Mouse (Mus musculus): ENCODE results near the gene Aph1c. TPM values are rescaled to one million over a fixed set of nuclear protein-coding genes. Genes with fewer than 3 reads are reported as not detected.

Gene Aph1c
- polyA plus RNA-seq, 1 experiment: 2.7 TPM

DNA sequence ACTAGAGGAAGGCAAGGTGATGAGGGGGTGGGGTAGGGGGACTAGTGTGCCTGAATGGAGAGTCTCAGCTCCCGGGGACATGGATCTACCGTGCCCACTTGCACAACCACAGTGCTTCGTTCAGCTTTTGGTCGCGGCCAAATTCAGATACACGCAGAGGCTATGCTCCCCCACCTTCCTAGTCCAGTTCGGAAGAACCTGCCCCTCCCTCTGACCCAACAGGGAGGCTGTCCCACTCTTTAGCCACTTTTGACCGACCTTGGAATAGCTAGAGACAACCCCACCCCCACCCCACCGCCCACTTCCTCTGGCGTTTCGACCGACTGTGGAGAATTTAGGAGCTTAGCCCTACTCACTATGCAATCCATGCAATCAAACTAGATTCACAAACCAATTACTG lies 32.6 kb downstream of the Aph1c start:
- H3K27me3 ChIP-seq (ENCODE audit: control insufficient read depth, insufficient read depth, insufficient read length): no peaks in the 10 kb centered on the region
- no peak overlapping the region for H3K4me2 ChIP-seq (ENCODE audit: low read depth)
- no peak overlapping the region for H3ac ChIP-seq (ENCODE audit: control insufficient read depth, insufficient read length)
- H3K79me2 ChIP-seq (ENCODE audit: control insufficient read depth, insufficient read depth): no peaks in the 10 kb centered on the region
- no peak overlapping the region for H3K4me3 ChIP-seq
- H3K36me3 ChIP-seq (ENCODE audit: control insufficient read depth, insufficient read depth): no peaks in the 10 kb centered on the region
- TF ChIP-seq E2F4 (IDR thresholded peaks at IDR 0.05; ENCODE audit: insufficient read depth): no peak
- TF ChIP-seq TCF3 (IDR thresholded peaks at IDR 0.05; ENCODE audit: insufficient read length, low read depth): no peak
- no peak for TF ChIP-seq CEBPB (IDR thresholded peaks at IDR 0.05; ENCODE audit: insufficient read depth, poor library complexity, severe bottlenecking)
- no peak for TF ChIP-seq SRF (IDR thresholded peaks at IDR 0.05; ENCODE audit: control insufficient read depth, insufficient read length, low read depth)
- no peak for TF ChIP-seq REST (IDR thresholded peaks at IDR 0.05; ENCODE audit: insufficient read depth, insufficient read length)
- TF ChIP-seq MYOD1 (IDR thresholded peaks at IDR 0.05; ENCODE audit: control insufficient read depth in 1 of 3, insufficient read length in 2 of 3, low read depth in 2 of 3): no peak
- no peak for TF ChIP-seq POLR2AphosphoS2 (IDR thresholded peaks at IDR 0.05; ENCODE audit: insufficient read length, low read depth)
- no peak for TF ChIP-seq USF1 (IDR thresholded peaks at IDR 0.05; ENCODE audit: low read depth)
- no peak for TF ChIP-seq TCF12 (IDR thresholded peaks at IDR 0.05; ENCODE audit: insufficient read depth, poor library complexity, severe bottlenecking)
- no peak for TF ChIP-seq POLR2A (IDR thresholded peaks at IDR 0.05; ENCODE audit: insufficient read length, low read depth)

DNA sequence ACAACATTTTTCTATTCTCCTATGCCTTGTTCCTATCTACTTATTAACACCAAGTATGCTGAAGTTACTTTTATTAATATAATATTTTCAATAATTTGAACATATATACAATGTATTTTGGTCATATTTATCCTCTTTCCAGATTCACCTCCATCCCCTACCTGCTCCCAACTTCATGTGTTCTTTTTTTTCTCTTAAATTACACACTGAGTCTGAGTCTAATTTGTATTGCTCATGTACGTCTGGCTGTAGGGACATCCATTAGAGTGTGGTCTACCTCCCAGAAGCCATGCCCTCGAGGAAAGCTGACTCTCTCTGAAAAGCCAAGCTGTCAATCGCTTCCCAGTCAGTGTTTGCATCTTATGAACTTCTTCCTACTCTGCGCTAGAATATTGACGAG lies 37.8 kb downstream of the Aph1c start, which contains the start of gene Gm10647:
Gene Gm10647, plus strand, starts transcription at position 301 of the 400 bp plus-strand sequence.
- Histone ChIP-seq H3K36me3 (ENCODE audit: control insufficient read depth, insufficient read depth) (no peaks in the 10 kb centered on the region), H3K27me3 (ENCODE audit: control insufficient read depth, insufficient read depth, insufficient read length) (no peaks in the 10 kb centered on the region), H3K4me2 (ENCODE audit: low read depth) (peak within 1 kb of the TSS; percentile 67), H3K79me2 (ENCODE audit: control insufficient read depth, insufficient read depth) (no peaks in the 10 kb centered on the region), H3ac (ENCODE audit: control insufficient read depth, insufficient read length) (peak within 1 kb of the TSS; percentile 4), H3K4me3 (peak within 1 kb of the TSS; percentile 46)
- no peak for TF ChIP-seq POLR2AphosphoS2 (IDR thresholded peaks at IDR 0.05; ENCODE audit: insufficient read length, low read depth)
- TF ChIP-seq MAX (IDR thresholded peaks at IDR 0.05; ENCODE audit: low read depth): no peak
- TF ChIP-seq TCF3 (IDR thresholded peaks at IDR 0.05; ENCODE audit: insufficient read length, low read depth): no peak
- TF ChIP-seq MYOG (IDR thresholded peaks at IDR 0.05; ENCODE audit: control insufficient read depth in 1 of 3, insufficient read depth in 1 of 3, insufficient read length in 2 of 3, low read depth in 2 of 3): no peak
- no peak for TF ChIP-seq CEBPB (IDR thresholded peaks at IDR 0.05; ENCODE audit: insufficient read depth, poor library complexity, severe bottlenecking)
- no peak for TF ChIP-seq E2F4 (IDR thresholded peaks at IDR 0.05; ENCODE audit: insufficient read depth)
- no peak for TF ChIP-seq SRF (IDR thresholded peaks at IDR 0.05; ENCODE audit: control insufficient read depth, insufficient read length, low read depth)
- no peak for TF ChIP-seq TCF12 (IDR thresholded peaks at IDR 0.05; ENCODE audit: insufficient read depth, poor library complexity, severe bottlenecking)
- TF ChIP-seq POLR2A (IDR thresholded peaks at IDR 0.05; ENCODE audit: insufficient read length, low read depth): no peak
- TF ChIP-seq REST (IDR thresholded peaks at IDR 0.05; ENCODE audit: insufficient read depth, insufficient read length): no peak
- no peak for TF ChIP-seq USF1 (IDR thresholded peaks at IDR 0.05; ENCODE audit: low read depth)
- TF ChIP-seq MYOD1 (IDR thresholded peaks at IDR 0.05; ENCODE audit: control insufficient read depth in 1 of 3, insufficient read length in 2 of 3, low read depth in 2 of 3): no peak

DNA sequence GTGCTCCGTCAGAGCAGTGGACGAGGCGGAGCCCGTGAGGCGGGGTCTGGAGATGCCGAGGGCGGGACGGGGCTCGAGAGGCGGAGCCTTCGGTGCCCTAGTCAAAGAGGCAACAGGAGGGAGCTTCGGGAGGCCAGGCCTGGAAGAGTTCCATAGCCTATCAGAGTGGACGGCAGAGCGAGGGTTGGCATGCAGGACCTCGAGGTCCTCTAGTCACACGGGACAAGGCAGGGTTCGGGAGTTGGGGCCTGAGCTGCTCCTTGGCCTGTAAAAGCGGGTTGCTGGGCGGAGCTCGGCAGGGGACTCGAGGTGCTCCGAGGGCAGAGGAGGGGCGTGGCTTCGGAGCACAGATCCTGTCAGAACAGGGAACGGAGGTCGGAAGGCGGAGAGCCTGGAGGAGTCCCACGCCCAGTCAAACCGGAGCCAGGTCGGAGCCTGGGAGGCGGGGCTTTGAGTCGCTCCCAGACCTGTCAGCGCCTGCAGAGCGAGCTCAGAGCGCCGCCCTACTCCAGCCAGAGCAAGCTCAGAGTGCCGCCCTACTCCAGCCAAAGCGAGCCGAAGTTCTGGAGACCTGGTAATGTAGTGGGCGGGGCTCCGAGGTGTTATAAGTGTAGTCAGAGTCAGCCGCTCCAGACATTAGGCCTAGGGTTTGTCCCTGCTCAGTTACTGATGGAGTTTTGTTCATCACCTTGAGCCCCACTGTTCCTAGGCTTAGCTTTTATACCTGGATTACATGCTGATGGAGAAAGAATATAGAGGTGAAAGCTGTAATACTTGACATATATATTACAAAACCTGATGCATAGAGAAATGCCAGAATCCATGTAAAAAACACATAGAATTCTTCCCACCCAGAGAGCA lies 38.8 kb downstream of the Aph1c start, which contains the start of gene Aph1b:
Gene Aph1b, minus strand, starts transcription at position 27 of the 861 bp plus-strand sequence.
- Histone ChIP-seq H3K4me2 (ENCODE audit: low read depth) (peak within 1 kb of the TSS; percentile 98), H3K36me3 (ENCODE audit: control insufficient read depth, insufficient read depth) (no peaks in the 10 kb centered on the region), H3ac (ENCODE audit: control insufficient read depth, insufficient read length) (peak within 1 kb of the TSS; percentile 4), H3K27me3 (ENCODE audit: control insufficient read depth, insufficient read depth, insufficient read length) (no peaks in the 10 kb centered on the region), H3K4me3 (peak within 1 kb of the TSS; percentile 46), H3K79me2 (ENCODE audit: control insufficient read depth, insufficient read depth) (no peaks in the 10 kb centered on the region)
- TF ChIP-seq MYOD1 (IDR thresholded peaks at IDR 0.05; ENCODE audit: control insufficient read depth in 1 of 3, insufficient read length in 2 of 3, low read depth in 2 of 3) (no peak), POLR2AphosphoS2 (IDR thresholded peaks at IDR 0.05; ENCODE audit: insufficient read length, low read depth) (no peak), POLR2A (IDR thresholded peaks at IDR 0.05; ENCODE audit: insufficient read length, low read depth) (peak; percentile 47)

DNA sequence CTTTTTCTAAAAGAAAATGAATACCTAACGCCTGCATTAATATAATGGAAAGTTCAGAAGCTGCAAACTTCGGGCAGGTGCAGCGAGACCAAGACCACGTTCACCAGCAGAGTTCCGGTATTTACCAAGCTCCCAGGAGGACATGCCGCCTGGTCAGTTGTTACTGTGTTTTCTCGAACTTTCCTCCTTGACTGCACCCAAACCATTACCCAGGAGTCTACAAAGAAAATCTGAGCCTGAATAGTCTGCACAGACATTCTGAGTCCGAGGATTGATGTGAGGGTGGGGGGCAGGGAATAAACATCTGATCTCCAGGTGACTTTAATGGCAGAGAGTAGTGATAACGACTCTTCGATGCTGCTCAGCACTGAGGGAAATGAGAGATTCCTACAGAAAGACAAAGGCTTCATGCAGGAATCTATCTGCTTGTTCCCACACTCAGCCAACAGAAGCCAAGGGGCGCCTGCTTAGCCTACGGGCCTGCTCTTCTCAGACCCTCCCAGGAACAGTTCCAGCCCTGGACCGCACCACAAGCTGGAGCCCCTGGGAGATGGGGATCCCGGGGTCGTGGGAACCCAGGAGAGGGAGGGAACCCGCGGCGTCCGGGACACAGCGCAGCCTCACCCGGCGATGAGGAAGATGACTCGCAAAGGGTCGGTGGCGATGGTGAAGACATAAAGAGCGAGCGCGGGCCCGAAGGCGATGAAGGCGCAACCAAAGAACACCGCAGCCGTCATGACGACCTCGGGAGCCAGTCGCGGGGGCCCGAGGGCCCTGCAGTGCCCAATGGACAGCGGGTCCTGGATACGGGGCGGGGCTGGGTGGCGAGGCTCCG lies 39.7 kb downstream of the Aph1c start:
- no peaks in the 10 kb centered on the region for H3K27me3 ChIP-seq (ENCODE audit: control insufficient read depth, insufficient read depth, insufficient read length)
- no peaks in the 10 kb centered on the region for H3K79me2 ChIP-seq (ENCODE audit: control insufficient read depth, insufficient read depth)
- H3K36me3 ChIP-seq (ENCODE audit: control insufficient read depth, insufficient read depth): peaks cover 3% of the 10 kb centered on the region
- TF ChIP-seq REST (IDR thresholded peaks at IDR 0.05; ENCODE audit: insufficient read depth, insufficient read length) (no peak), MYOD1 (IDR thresholded peaks at IDR 0.05; ENCODE audit: control insufficient read depth in 1 of 3, insufficient read length in 2 of 3, low read depth in 2 of 3) (no peak), MYOG (IDR thresholded peaks at IDR 0.05; ENCODE audit: control insufficient read depth in 1 of 3, insufficient read depth in 1 of 3, insufficient read length in 2 of 3, low read depth in 2 of 3) (no peak), E2F4 (IDR thresholded peaks at IDR 0.05; ENCODE audit: insufficient read depth) (no peak), TCF12 (IDR thresholded peaks at IDR 0.05; ENCODE audit: insufficient read depth, poor library complexity, severe bottlenecking) (no peak), MAX (IDR thresholded peaks at IDR 0.05; ENCODE audit: low read depth) (no peak), POLR2A (IDR thresholded peaks at IDR 0.05; ENCODE audit: insufficient read length, low read depth) (peak; percentile 52)
- H3K4me3 ChIP-seq: peak overlapping the region; percentile 46
- H3ac ChIP-seq (ENCODE audit: control insufficient read depth, insufficient read length): peak overlapping the region; percentile 4
- peak overlapping the region; percentile 98 for H3K4me2 ChIP-seq (ENCODE audit: low read depth)
